Mouse (Mus musculus): Measurements from ENCODE around the gene Rprd1b. TPM values are rescaled to one million over a fixed set of nuclear protein-coding genes. Genes with fewer than 3 reads are reported as not detected.

Gene Rprd1b
- total RNA-seq, 2 experiments from 2014 or later, result 28.6 to 35.3 TPM

DNA sequence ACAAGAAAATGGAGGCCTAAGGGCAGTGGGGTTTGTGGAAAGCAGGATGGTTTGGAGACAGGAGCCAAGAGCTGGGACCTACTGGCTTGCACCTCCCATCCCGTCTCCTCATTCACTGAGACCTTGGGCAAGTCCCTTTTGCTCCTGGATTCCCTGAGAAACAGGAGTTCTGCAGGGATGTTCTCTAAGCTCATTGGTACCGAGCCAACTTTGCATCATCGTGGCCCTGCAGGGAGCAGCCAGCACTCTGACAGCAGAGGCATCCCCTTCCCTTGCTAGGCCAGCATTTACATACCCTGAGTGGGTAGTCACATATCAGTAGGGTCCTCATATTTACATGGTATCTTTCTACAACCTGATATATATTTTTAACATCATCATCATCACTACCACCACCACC is 92.6 kb downstream of the Rprd1b start:
- DNase-seq (ENCODE audit: low spot score in 2 of 2), result no peak

DNA sequence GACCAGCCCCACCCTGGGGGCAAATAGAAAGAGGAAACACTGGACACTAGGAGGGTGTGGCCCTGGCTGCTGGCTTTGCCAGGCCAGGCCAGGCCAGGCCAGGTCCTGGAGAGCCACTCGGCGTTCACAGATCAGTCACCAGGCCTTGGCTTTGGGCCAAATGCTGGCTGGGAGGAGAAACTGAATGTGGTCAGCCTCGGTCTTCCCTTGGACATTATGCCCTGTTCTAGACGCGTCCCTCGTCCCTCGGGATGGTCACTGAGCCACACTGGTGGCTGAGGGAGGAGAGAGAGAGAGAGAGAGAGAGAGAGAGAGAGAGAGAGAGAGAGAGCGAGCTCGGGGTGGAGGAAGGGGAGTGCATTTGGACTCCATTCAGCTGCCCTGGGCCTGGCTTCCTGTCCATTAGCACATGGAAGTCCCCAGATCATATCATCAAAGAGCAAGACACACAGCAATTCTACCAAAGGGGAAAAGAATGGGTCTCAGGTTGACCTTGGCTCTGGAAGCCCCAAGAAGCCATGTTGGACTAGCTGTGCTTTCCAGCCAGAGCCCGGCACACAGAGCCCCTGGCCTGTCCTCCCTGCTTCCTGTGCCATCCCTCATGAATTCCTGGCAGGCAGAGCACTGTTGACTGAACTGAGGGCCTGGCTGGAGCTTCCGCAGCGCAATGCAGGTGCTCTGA is 93.5 kb downstream of the Rprd1b start:
- DNase-seq (ENCODE audit: low spot score in 2 of 2), result peak; percentile 84

DNA sequence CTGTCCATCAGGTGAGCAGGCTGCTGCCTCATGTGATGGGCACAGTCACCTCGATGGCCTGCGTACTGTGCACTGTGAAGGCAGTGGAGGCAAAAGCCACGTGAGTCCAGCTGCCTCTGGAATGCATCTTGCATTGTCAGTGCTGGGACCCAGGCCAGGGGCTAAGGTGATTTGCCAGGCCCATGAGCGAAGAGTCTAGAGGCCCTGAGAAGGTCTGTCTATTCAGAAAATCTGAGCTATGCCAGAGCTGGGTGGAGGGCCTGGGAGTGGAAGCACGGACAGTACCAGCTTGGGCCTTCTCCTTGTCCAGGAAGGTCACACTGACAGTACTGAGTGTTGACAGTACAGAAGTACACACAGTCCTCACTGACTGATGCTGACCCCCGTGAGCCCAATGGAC is 94.5 kb downstream of the Rprd1b start:
- no peak for DNase-seq (ENCODE audit: low spot score in 2 of 2)

DNA sequence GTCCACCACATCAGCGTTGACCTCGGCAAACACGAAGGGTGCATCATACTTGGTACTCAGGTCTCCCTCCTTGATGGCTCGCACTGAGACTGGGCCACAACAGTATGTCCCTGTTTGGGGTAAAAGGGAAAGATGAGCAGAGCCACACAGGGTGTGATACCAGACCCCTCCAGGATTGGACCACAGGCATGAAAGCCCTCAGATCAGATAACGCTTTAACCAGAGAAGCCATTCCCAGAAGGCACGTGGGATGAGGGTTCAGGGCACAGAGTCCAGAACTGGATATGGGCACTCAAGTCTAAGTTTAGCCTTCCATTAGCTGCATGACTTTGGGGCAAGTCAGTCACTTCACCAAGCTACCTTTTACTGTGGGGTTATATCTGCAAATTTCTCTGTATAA is 98.9 kb downstream of the Rprd1b start:
- DNase-seq (ENCODE audit: low spot score in 2 of 2), result no peak

DNA sequence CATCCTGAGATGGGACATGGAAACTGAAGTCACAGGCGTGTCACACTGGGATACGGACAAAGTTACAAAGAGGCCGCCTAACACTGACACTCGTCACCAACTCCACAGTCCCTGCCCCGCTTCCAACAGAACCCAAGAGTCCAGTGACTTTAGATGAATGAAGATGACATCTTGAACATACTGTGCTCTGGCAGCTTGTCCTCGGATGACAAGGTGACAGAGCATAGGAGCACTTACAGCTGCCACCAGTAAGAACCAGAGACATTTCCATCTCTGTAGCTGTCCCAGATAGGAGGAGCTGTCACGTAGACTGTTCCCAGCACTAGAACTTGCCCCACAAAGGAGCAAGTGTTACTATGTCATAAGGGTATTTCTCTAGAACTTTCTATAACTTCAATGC is 99.6 kb downstream of the Rprd1b start:
- DNase-seq (ENCODE audit: low spot score in 2 of 2), result no peak

DNA sequence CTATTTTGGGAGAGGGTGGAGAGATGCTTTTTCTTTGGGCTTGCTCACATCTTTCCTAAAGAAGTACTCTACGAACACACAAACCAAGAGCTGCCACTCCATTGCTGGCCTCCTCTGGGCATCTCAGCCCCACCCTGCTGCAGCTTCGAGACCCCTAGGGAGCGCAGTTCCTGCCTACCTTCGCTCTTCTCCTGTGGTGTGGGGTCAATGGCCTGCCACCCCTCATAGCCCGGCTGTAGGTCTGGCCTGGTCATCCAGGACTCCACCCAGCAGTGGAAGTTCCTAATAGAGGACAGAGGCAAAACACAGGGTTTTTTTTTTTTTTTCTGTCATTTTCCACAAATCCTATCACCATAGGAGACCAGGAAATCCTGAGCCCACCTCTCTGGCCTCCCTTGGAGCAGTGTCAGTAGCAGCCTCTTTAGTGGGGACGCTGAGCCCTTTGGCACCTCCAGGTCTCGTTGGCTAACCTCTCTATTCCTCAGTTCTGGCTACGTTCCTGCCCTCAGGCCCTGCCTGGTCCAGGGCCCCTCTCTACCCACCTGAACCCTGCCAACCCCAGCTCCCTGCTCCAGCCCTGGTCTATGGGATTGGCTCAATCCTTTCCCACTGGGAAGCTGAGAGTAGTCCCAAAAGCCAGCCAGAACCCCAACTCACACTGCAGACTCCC is 100.3 kb downstream of the Rprd1b start:
- no peak for DNase-seq (ENCODE audit: low spot score in 2 of 2)

DNA sequence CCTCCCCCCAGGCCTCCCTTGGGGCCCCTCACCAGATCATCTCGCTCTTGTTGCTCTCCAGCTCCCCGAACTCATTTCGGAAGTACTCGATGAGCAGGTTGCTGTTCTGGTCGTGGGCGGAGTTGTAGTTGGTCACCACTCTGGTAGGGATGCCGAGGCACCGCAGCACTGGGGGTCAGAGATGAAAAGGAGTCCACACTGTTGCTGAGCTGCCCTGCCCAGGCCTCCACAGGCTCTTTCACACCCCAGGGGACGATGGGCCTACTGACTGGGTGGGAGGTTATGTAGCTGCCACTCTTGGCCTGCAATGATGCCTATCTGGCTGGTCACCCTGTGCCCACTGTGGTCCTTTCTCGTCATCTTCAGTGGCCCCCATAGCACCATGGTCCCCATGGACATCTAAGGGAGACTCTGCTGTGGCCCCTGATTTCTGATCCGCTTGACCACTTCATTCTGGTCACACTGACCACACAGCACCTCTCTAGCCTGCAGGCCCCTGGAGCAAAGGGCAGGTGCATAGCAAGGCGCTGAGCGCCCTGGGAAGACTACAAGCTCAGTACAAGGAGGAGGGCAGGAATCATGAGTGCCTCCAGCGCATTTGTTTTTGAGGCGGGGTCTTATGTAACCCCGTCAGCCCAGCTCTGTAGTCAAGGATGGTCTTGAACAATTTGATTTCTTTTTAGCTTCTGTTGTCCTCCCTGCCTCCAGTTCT is 101.2 kb downstream of the Rprd1b start:
- no peak for DNase-seq (ENCODE audit: low spot score in 2 of 2)

DNA sequence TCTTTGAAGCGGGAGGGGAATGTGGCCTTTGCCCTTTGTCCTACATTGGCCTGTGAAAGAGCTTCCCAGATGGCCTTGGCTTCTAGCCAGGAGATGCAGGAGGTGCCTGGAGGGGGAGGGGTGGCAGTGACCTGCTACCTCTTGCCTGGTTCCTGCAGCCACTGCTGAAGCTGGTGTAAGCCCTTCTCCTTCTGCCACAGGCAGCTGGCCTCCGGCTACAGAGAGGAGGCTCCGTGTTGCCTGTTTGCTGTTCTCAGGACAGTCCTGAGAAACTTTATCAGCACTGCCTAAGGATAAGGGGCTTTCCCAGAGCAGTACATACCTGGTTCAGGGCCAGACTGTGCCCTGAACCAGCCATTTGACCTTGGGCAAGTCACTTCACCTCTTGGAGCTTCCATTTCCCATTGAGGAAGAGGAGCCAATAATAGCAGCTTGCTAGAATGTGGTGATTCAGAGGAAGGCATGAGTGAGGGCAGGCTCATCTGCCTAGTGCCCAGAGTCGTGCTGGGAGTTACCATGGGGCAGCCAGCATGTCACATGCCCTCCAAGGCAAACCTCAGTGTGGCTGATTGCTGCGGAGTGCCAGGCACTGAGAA is 102.2 kb downstream of the Rprd1b start:
- peak; percentile 58 to 69 for DNase-seq (ENCODE audit: low spot score in 2 of 2)

DNA sequence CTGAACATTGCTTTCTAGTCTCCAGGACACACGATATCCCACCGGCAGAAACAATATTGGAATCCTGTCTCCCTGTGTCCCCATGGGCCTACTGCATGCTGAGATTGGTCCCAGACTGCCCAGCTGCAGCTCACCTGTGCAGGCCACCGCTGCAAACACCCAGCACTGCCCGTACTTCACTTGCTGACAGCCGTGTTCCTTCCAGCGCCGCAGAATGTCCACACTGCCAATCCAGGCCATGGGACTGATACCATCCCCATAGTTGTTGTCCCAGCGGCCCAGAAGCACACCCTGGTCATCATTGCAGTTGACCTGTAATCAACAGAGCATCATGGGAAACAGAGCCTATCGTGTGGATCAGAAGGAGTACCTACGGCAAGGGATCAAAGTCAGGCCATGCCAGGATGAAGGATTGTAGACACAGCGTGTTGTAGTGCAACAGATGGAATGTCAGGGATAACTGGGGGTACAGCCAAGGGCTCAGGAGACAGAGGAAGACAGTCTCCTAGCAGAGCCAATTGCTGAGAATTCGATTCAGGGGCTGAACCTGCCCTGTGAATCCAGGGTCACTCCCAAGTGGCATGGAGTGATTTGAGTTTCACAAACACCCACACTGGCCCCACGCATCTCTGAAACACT is 103.0 kb downstream of the Rprd1b start:
- no peak for DNase-seq (ENCODE audit: low spot score in 2 of 2)

DNA sequence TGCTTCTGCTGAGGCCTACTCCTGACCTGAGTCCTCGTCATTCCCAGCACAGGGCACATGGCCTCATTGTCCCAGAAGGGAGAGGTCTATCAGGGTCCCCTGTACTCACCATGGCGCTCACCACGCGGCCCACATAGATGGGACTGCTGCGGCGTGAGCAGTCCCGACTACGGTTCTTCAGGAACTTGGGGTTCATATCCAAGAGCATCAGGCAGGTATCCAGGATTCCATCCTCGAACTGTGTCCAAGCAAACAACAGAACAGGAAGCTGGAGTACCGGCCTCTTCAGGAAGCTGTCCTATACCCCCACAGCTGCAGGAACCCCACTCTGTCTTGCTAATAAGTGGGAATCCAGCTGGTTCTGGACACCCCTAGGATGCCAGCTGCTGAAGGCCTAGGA is 104.0 kb downstream of the Rprd1b start:
- DNase-seq (ENCODE audit: low spot score in 2 of 2), result no peak

DNA sequence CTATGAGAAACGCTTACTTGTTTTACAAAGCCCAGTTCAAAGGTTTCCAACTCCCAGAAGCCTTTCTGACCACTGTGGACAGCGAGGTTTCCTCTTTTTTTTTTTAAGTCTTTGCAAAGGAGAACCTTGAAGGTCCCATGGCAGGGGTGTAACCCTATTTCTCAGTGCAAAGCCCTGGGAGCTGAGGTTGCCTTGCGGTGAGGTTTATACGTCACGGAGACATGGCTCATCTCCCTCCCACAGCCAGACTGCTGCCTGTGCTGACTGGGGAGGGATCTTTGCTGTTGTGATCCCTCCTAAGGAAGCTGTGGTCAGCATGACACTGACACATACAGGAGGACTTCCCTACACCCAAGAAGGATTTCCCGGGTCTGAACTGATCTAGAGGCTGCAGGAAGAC is 104.8 kb downstream of the Rprd1b start:
- no peak for DNase-seq (ENCODE audit: low spot score in 2 of 2)

DNA sequence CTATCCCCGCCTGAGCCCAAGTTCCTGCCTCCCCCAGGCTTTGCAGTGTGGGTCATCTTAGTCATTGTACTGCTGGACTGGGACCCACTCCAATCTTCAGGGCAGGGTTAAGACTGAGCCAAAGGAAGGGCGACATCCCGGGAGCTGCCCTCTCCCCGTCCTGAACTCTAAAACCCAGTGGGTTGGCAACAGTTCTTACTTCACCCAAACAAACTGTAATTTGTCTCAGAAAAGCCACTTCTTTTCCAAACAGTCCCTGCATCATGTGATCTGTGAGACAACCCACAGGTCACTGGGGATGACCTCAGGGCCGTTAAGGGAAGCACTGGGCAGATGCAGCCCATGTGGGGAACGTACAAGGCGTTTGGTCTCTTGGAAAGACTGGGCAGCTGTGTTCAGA is 107.9 kb downstream of the Rprd1b start:
- no peak for DNase-seq (ENCODE audit: low spot score in 2 of 2)

DNA sequence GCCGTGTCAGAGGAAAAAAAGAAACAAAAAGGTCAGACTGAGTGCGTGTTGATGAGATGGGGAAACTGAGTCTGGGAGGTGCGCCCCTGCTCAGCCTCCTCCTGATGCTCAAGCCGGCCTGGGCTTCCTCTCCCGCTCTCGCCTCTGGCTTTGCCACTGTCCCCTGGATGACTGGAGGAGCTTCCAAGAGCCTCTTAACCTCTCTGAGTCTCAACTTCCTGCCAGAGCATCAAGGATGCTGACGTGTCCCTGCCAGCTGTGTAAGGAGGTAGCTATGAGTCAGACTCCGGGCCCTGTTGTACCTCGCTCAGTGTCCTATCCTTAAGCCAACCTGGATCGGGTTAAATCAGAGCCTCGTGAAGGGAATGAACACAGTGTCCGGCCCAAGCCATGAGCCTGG is 109.5 kb downstream of the Rprd1b start:
- DNase-seq (ENCODE audit: low spot score in 2 of 2), result no peak

DNA sequence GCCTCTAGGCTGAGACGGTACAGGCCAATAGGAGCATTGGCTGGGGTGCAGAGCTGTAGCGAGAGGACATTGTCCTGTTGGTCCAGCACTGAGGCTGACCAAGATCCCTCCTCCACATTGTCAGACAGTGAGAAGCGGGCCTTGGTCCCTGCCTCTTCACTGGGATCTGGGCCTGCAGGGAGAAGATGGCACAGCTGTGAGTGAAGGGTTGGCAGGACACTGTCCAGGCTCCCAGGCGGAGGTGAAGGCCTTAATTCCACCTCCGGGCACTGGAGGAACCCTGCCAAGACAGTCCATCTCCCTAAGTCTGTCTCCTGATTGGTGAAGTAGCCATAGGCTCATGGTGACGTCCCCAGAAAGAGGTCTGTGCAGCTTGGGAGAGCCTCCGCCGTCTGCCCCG is 110.5 kb downstream of the Rprd1b start:
- DNase-seq (ENCODE audit: low spot score in 2 of 2), result no peak

DNA sequence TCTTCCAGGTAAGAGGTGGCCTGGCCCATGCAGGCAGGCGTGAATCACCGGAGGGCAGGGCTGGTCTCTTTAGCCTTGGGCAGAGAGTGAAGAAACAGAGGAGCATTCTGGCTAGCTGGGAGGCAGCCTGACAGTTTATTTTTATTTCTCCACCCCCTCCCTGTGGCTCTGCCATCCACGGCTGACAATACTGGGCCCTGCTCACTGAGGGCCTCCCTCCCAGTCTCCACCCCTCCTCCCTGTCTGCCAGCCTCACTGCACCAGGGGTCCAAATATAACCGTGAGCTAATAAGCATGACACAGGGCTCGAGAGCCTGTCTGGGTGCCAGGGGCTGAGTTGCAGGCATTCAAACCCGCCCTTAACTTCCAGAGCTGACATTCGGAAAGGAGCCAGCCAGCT is 111.3 kb downstream of the Rprd1b start:
- DNase-seq (ENCODE audit: low spot score in 2 of 2), result peak in 1 of 2 experiments; percentile 45

DNA sequence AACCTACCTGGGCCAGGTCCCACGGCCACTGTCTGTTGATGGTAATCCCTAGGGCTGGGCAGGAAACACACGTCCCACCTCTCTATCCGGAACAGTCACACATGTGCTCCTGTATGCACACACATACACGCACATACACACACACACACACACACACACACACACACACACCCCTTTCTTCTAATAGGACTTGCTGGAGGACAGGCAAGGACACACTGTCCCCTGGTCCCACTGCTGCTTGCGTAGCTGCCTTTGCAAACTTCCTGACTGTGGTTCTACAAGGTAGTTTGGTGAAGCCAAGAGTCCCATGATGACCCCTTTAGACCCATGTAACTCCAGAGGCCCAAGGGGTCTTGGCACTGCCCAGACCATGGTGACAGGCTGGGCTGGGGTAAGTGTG is 112.4 kb downstream of the Rprd1b start:
- no peak for DNase-seq (ENCODE audit: low spot score in 2 of 2)

DNA sequence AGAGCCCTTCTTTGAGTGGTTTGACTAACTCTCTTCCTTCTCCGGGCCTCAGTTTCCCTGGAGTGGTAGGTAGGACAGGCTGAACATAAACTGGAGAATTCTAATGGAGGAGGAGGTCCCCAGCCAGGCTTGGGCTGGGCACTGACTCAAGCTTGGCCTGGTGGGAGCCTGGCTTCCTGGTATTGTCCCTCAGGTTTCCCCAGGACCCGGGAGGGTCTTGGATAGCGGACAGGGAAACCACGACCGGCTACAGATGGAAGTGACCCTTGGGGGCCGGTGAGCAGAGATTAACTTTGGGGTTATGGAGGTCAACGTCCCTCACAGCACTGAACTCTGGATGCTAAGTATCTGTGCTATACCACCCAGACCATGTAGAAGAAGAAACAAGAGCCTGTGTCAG is 113.0 kb downstream of the Rprd1b start:
- no peak for DNase-seq (ENCODE audit: low spot score in 2 of 2)

DNA sequence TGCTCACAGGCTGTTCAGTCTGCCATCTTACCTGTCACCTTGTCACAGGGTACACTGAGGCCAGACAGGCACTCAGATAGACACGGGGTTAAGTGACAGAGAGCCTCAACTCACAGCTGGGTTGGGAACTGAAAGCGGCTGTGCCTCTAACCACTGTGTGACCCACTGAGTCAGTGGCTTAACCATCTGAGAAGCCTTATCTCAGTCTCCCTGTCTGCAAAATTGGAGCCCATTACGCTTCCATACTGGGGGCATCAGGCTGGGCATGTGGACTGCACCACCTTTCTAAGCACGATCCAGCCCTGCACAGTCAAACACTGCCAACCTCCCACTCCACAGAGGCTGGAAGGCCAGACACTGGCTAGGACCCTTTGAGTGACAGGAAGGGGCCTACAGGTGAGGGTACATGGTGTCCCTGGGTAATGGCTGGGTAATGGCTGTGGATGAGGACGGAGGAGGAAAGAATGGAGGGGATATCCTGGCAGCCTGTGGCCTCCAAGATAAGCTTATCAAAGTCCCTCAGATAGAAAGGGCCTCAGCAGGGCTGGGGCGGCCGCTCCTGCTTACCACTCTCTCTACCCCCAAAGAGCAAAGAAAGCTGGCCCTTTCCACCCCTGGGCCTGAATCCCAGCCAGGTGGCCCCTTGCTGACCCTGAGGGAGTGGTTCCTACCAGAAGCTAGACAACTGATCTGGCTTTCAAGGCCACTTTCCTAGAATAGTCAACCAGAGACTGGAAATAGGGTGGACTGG is 113.6 kb downstream of the Rprd1b start:
- no peak for DNase-seq (ENCODE audit: low spot score in 2 of 2)

DNA sequence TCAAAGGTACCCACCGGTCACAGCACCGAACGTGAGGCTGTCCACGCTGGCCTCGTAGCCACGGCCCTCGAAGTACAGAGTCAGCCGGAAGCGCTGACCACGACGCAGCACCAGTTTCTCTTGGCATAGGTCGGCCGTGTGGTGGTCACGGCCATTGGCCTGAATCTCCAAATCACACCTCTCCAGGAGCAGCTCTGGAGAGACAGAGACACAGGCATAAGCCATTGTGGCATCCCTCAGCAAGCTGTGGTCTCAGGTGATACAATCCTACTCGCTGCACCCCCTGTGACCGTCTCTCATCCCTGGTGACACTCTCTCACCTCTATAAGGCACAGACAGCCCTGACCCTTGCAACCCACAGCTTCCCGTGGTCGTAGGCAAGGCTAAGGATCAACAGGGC is 114.7 kb downstream of the Rprd1b start:
- DNase-seq (ENCODE audit: low spot score in 2 of 2), result no peak

DNA sequence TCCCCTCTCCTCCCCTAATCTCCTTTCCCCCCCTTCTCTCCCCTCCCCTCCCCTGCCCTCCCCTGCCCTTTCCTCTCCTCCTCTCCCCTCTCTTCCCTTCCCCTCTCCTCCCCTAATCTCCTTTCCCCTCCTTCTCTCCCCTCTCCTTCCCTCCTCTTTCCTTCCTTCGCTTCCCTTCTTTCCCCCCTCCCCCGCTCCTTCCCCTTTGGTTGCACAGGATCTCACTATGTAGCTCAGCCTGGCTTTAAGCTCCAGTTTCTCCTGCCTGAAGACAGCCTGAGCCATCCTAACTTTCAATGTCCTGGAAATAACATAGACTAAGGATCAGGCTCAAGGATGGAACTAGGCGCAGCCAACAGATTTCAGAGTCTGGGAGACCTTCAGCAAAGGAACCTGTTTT is 115.5 kb downstream of the Rprd1b start:
- DNase-seq (ENCODE audit: low spot score in 2 of 2), result no peak

DNA sequence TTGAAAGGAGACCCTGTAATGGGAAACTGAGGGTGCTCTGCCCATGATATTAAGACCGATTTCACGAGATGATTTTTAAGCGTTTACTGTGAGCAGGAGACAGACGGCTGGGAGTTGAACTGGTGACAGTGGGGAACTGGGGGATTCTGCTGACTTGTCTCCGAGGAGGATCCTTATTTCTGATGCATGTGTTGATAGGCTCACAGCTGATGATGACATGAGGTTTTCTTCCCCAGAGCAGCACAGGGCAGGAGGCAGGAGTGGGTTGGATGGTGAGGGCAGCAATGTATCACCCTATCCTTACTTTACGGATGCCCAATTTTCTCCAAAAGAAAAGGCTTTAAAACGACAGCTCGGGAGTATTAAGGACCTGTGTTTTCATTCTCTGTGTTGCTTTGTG is 116.0 kb downstream of the Rprd1b start:
- no peak for DNase-seq (ENCODE audit: low spot score in 2 of 2)

Data from adrenal gland, adult 18-20 months (tissue).